Mouse (Mus musculus) liver, embryonic 14.5 days (tissue): ENCODE measurements around the gene Jmjd7. TPM values are rescaled to one million over a fixed set of nuclear protein-coding genes. Genes with fewer than 3 reads are reported as not detected.

ENCODE experiments used
- ATAC-seq: fragments of 200-750 bp; cut with Nextera tagmentation; 2 replicates; pipeline ENCODE4 v1.8.0; 2017; ENCODE audit warnings: moderate number of reproducible peaks, mild to moderate bottlenecking, moderate library complexity; ENCODE audit not compliant: insufficient read depth
- DNase-seq, 3 experiments: peaks; one replicate each; pipeline ENCODE4 v3.0.0-alpha.2; 2012 to 2013; ENCODE audit warnings: low read depth in 3 of 3, low spot score in 3 of 3
- H3K27ac ChIP-seq: fragments of 300-500 bp; sonication (generic); 2 replicates; pipeline ENCODE4 v1.5.1; 2014; ENCODE audit warnings: moderate library complexity, mild to moderate bottlenecking, control low read depth, inconsistent platforms
- H3K27me3 ChIP-seq: fragments of 300-500 bp; sonication (generic); 2 replicates; pipeline ENCODE4 v1.6.1; 2014; ENCODE audit warnings: mild to moderate bottlenecking, low read length, moderate library complexity; ENCODE audit not compliant: control insufficient read depth, insufficient read depth
- H3K36me3 ChIP-seq: fragments of 300-500 bp; sonication (generic); replicated peaks from 2 replicates; pipeline ENCODE4 v1.6.1; 2014; ENCODE audit warnings: low read depth; ENCODE audit not compliant: control insufficient read depth, insufficient read depth
- H3K4me1 ChIP-seq, 2 experiments: fragments of 200-500 bp in 1 of 2; fragments of 300-500 bp in 1 of 2; sonication (generic) in 1 of 2; replicated peaks; 2 replicates each; pipeline ENCODE4 v1.6.1; 2012 to 2014; ENCODE audit warnings: antibody characterized with exemption in 1 of 2, inconsistent platforms in 1 of 2, low read length in 1 of 2; ENCODE audit not compliant: control insufficient read depth in 2 of 2, insufficient read depth in 2 of 2
- H3K4me2 ChIP-seq: fragments of 300-500 bp; sonication (generic); 2 replicates; pipeline ENCODE4 v1.6.1; 2014; ENCODE audit warnings: low read depth, mild to moderate bottlenecking, control low read depth, moderate library complexity
- H3K4me3 ChIP-seq, 2 experiments: fragments of 200-500 bp in 1 of 2; fragments of 300-500 bp in 1 of 2; sonication (generic) in 1 of 2; 2 replicates each; pipeline ENCODE4 v1.5.1; 2012 to 2014; ENCODE audit warnings: low read depth in 2 of 2, low read length in 2 of 2, mild to moderate bottlenecking in 2 of 2, control low read depth in 1 of 2, inconsistent platforms in 1 of 2, moderate library complexity in 1 of 2; ENCODE audit not compliant: insufficient read depth in 1 of 2
- H3K9ac ChIP-seq: fragments of 300-500 bp; sonication (generic); replicated peaks from 2 replicates; pipeline ENCODE4 v1.6.1; 2014; ENCODE audit warnings: mild to moderate bottlenecking, control low read depth, moderate library complexity
- H3K9me3 ChIP-seq: fragments of 300-500 bp; sonication (generic); 2 replicates; pipeline ENCODE4 v1.6.1; 2016; ENCODE audit warnings: low read length, mixed read lengths; ENCODE audit not compliant: control insufficient read depth
- CTCF ChIP-seq: IDR thresholded peaks from 2 replicates; pipeline ENCODE4 v1.5.1; 2016; ENCODE audit warnings: antibody characterized with exemption, low read depth, control low read depth
- EP300 ChIP-seq: IDR thresholded peaks from 2 replicates; pipeline ENCODE4 v1.6.1; 2016; ENCODE audit warnings: antibody characterized with exemption, low read depth
- WGBS: fragments of 180-500 bp; shearing (Covaris S2); extraction: QIAGEN DNeasy Blood & Tissue Kit; methylation state at CpG from one replicate; pipeline ENCODE4 v1.1.7; 2014; ENCODE audit not compliant: insufficient replicate concordance; 5-methylcytosine and 5-hydroxymethylcytosine counted together
- polyA plus RNA-seq, 2 experiments: library from polyadenylated mRNA; depleted of rRNA in 1 of 2; stranded (reverse) in 1 of 2; unstranded in 1 of 2; fragments of >200 nt; fragmentation: Nextera tagmentation in 1 of 2; extraction: Ambion mirVana in 1 of 2; gene quantifications; 2 replicates each; pipeline versions ENCODE4 v1.2.1 to v1.2.3; 2012 to 2014

Gene Jmjd7
- polyA plus RNA-seq, 2 experiments, result 4.7 to 5.0 TPM

DNA sequence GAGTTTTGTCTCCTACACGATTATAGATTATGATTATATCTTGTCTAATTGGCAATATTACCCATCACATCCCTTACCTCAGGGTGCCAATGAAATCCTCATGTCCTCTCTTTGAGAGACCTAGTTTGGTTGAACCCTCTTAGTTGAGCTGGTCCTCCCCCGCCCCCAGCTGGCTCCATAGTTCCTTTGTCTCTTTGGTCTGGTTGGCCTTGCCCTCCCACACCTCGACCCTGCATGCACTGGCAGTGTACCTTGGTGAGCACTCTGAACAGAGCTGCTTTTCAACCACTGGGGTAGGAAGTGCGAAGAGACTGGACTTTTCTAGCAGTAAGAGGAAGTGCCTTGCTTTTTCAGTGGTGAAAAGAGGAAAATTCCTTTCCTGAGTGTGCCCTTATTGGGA lies 25.3 kb upstream of the Jmjd7 start:
- ATAC-seq (no peak), DNase-seq (no peak)
- no peak overlapping the region for H3K4me2 ChIP-seq
- H3K9me3 ChIP-seq, result no peaks in the 10 kb centered on the region
- no peak overlapping the region for H3K4me3 ChIP-seq
- TF ChIP-seq EP300 (no peak), CTCF (no peak)
- no peak overlapping the region for H3K9ac ChIP-seq
- WGBS, result 45% methylated on average over 4 of the region's 4 CpGs
- H3K4me1 ChIP-seq, result 0 out of 4 replicates have a peak, but pooled peaks cover 0 to 4% of the 10 kb centered on the region in 2 experiments
- no peaks in the 10 kb centered on the region for H3K27me3 ChIP-seq
- no peaks in the 10 kb centered on the region for H3K36me3 ChIP-seq
- no peak overlapping the region for H3K27ac ChIP-seq

DNA sequence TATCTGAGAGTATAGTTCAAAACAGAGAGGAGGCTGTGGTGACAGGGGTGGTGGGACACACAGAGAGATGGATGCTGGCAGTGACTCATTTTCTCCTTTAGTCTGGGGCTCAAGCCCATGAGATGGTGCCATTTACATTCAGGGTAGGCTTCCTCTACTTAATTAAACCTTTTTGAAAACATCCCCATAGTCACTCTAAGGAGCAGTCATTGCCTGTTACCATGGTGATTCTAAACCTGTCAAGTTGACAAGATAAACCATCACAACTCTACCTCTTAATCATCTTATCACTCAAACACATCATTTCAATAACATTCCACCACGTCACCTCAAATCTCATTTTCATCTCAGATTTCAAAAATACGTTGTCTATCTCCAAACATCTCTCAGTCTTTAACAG lies 23.3 kb upstream of the Jmjd7 start:
- Histone ChIP-seq H3K9ac (no peak overlapping the region), H3K4me1 (0 out of 4 replicates have a peak, but pooled peaks cover 0 to 6% of the 10 kb centered on the region in 2 experiments), H3K27ac (no peak overlapping the region), H3K4me3 (no peak overlapping the region), H3K27me3 (no peaks in the 10 kb centered on the region), H3K36me3 (no peaks in the 10 kb centered on the region), H3K4me2 (no peak overlapping the region), H3K9me3 (no peaks in the 10 kb centered on the region)
- no peak for ATAC-seq
- no peak for DNase-seq
- 61% methylated on average over 2 of the region's 2 CpGs for WGBS
- TF ChIP-seq CTCF (no peak), EP300 (no peak)

DNA sequence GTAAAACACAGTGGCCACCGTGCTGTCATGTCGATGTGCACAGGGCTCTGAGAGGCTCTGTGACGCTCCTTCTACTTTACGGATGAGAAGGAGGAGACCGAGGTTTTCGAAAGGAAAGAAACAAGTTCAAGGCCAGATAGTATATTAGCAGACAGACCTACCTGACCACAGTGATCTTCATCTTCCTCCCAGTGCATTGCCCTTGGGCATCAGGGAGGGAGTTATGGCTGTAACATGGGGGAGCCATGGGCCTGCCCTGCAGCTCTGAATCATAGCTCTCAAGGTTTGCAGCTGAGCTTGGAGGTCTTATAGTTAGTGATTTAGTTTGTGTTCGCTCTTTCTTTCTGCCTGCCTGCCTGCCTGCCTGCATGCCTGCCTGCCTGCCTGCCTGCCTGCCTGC lies 20.6 kb upstream of the Jmjd7 start:
- H3K27ac ChIP-seq, result no peak overlapping the region
- H3K9ac ChIP-seq, result no peak overlapping the region
- ATAC-seq, result no peak
- no peak for DNase-seq
- no peaks in the 10 kb centered on the region for H3K27me3 ChIP-seq
- H3K36me3 ChIP-seq, result no peaks in the 10 kb centered on the region
- 81% methylated on average over 7 of the region's 7 CpGs for WGBS
- no peak overlapping the region for H3K4me2 ChIP-seq
- TF ChIP-seq CTCF (no peak), EP300 (no peak)
- H3K4me3 ChIP-seq, result no peak overlapping the region
- H3K9me3 ChIP-seq, result no peaks in the 10 kb centered on the region
- 0 out of 4 replicates have a peak, but pooled peaks cover 0 to 2% of the 10 kb centered on the region in 2 experiments for H3K4me1 ChIP-seq

GRCm38 (mm10) chr2:120007680-120008210 lies 19.5 kb upstream of the Jmjd7 start:
- Histone ChIP-seq H3K9ac (no peak overlapping the region), H3K4me2 (no peak overlapping the region), H3K27me3 (no peaks in the 10 kb centered on the region), H3K4me3 (no peak overlapping the region), H3K4me1 (0 out of 4 replicates have a peak, but pooled peaks cover 0 to 2% of the 10 kb centered on the region in 2 experiments), H3K9me3 (no peaks in the 10 kb centered on the region), H3K27ac (no peak overlapping the region), H3K36me3 (no peaks in the 10 kb centered on the region)
- TF ChIP-seq EP300, result no peak
- no peak for TF ChIP-seq CTCF
- DNase-seq, result no peak
- no peak for ATAC-seq
- WGBS, result 61% methylated on average over 4 of the region's 4 CpGs

GRCm38 (mm10) chr2:120008672-120009071 lies 18.6 kb upstream of the Jmjd7 start:
- ATAC-seq (0 out of 2 replicates have a peak, but pooled peaks have one; percentile 18), DNase-seq (no peak)
- TF ChIP-seq EP300 (no peak), CTCF (no peak)
- H3K4me1 ChIP-seq, result 0 out of 4 replicates have a peak, but pooled peaks cover 0 to 2% of the 10 kb centered on the region in 2 experiments
- H3K36me3 ChIP-seq, result no peaks in the 10 kb centered on the region
- no peak overlapping the region for H3K27ac ChIP-seq
- no peaks in the 10 kb centered on the region for H3K9me3 ChIP-seq
- no peak overlapping the region for H3K9ac ChIP-seq
- no peak overlapping the region for H3K4me3 ChIP-seq
- 27% methylated on average over 4 of the region's 4 CpGs for WGBS
- no peaks in the 10 kb centered on the region for H3K27me3 ChIP-seq
- H3K4me2 ChIP-seq, result no peak overlapping the region
